Mouse (Mus musculus): ENCODE data around the gene Pfkfb4. TPM values are rescaled to one million over a fixed set of nuclear protein-coding genes. Genes with fewer than 3 reads are reported as not detected.

The Pfkfb4 gene
- 5.0 and 5.7 TPM in 2 replicates for total RNA-seq (2021)
- long read RNA-seq, experiment 1, partial matches to known transcripts, result 0 of 7 reads
- long read RNA-seq, experiment 1, other reads (novel, unspliced or antisense), result 7 of 7 reads
- long read RNA-seq, experiment 2, partial matches to known transcripts, result 1 of 9 reads
- long read RNA-seq, experiment 2, other reads (novel, unspliced or antisense), result 6 of 9 reads

DNA sequence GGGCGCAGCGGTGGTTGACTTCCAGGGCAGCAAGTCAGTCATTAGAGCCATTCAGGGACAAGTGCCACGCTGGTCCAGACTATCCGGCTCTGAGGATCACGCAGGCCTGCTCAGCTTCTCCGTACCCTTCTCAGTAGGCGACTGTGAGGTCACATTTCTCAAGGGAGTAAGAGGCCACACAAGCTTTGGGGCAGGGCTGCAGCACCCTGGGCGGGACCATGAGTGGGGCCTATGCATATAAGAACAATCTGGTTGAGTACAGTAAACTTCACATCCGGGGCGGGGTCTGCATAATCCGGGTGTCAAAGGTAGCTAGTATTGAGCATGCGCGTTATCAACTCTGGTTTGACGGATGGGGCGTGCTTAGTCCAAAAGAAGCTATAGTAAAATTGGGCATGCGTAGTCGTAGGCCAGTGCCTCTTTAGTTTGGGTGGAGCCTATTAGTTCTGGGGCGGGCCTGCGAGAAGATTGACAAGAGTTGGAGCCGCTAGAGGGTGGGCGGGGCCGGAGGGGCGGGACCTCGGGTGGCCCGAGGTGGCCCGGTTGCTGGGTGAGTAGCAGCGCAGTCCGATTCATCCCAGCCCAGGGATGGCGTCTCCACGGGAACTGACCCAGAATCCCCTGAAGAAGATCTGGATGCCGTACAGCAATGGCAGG is at the start of gene Pfkfb4:
Gene Pfkfb4, plus strand, starts transcription at position 351 of the 657 bp plus-strand sequence.
- peak; percentile 97 for DNase-seq

DNA sequence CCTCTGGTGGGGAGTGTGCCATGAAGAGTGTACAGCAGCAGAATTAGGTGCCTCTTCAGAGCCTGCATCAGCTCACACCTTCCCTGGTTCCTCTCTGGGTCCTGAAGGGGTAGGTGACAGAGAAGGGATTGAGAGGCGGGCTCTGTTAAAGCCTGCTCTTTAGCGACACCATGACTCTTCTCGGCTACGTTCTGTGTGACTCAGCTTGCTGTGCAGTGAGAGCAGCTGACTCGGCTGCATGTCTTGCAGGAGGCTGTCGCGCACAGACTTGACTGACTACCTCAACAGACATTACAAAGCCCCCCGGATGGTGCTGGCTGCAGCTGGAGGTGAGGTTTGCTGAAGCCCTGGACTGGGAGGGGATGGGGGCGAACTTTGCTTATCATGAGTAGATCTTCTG is 46.5 kb upstream of the Pfkfb4 start:
- DNase-seq, result no peak

- DNase-seq, result no peak
Measured at GRCm38 (mm10) chr9:108945608-108946007, 46.0 kb upstream of the Pfkfb4 start.

- DNase-seq, result peak; percentile 42
Measured at GRCm38 (mm10) chr9:108949231-108949966, 42.2 kb upstream of the Pfkfb4 start.

DNA sequence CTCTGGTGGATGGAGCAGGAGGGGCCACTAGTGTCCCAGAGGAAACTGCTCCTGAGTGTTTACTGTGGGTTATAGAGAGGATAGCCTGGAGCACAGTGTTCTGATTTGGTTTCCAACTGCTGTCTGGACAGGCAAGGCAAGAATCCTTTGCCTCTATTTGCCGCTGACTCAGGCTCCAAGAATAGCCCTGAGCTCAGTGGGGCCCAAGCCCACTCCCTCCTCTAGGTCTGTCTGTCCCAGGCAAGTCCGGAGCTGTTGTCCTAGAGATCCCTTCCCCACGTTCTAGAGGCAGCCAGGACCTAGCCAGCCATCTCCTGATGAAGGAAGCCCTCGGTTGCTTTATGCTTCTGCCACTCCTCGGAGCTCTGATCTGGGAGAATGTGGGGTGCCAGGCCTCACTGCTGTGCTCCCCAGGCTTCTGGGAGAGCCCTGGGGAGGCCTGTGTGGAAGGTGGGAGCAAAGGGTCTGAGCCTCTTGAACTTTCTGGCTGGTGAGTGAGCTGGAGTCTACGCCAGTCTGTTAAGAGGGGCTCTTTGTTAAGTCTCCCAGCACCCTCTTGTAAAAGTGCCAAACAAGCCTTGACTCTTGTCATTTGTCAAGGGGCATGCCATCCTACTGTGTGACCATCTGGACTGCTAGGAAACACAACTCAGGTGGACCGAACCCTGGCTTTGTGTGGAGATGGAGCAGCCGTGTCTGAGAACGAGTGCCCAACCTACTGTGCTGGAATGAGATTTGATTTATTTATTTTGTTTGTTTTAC is 41.4 kb upstream of the Pfkfb4 start:
- no peak for DNase-seq

- DNase-seq, result peak; percentile 27
Measured at GRCm38 (mm10) chr9:108953081-108953636, 38.4 kb upstream of the Pfkfb4 start, which contains the start of gene Col7a1. TSS of gene Col7a1 (plus strand) at chr9:108953586.

- no peak for DNase-seq
Measured at GRCm38 (mm10) chr9:108955241-108955640, 36.3 kb upstream of the Pfkfb4 start.

DNA sequence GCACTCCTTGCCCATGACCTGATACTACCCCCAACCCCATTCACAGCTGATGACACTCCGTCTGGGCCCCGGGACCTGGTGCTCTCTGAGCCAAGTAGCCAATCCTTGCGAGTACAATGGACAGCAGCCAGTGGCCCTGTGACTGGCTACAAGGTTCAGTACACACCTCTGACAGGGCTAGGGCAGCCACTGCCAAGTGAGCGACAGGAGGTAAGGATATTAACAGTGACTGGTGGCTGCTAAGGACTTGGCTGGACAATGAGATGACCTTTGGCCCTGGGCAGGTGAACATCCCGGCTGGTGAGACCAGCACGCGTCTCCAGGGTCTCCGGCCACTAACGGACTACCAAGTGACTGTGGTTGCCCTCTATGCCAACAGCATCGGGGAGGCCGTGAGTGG is 35.7 kb upstream of the Pfkfb4 start:
- no peak for DNase-seq

DNA sequence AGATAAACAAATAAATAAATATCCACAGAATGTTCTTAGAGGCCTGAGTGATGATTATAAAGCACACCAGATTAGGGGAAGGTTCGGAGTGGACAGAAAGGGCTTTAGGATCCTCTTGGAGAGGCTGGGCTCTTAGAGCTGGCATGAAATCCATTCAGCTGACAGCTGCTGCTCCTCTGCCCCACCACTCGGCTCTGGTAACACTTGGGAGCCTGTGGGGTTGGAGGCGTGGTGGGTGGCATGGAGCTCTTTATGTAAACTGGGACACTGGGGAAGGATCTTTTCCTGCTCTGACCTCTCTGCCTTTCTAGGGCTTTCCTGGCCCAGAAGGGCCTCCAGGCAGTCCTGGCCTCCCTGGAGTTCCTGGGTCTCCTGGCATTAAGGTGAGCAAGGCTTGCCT is 28.0 kb upstream of the Pfkfb4 start:
- DNase-seq, result no peak

DNA sequence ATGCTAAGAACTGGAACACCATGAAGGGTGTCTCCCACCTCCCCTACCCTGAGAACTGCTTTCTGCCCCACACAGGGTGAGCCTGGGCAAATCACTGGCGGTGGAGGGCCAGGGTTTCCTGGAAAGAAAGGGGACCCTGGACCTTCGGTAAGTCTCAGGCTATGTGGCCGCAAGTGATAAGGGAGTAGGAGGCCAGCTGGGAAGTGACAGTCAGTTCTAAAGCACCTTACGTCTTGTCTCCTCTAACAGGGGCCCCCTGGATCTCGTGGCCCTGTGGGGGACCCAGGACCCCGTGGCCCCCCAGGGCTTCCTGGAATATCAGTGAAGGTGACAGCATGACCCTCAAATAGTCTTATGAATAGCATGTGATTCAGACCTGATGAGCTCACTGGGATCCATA is 27.2 kb upstream of the Pfkfb4 start:
- DNase-seq, result no peak

GRCm38 (mm10) chr9:108970623-108971022 is 21.0 kb upstream of the Pfkfb4 start:
- no peak for DNase-seq

- DNase-seq, result no peak
Measured at GRCm38 (mm10) chr9:108976483-108976882, 15.1 kb upstream of the Pfkfb4 start.

- peak; percentile 37 for DNase-seq
Measured at GRCm38 (mm10) chr9:108977966-108978365, 13.6 kb upstream of the Pfkfb4 start.

GRCm38 (mm10) chr9:108982498-108982897 is 9.1 kb upstream of the Pfkfb4 start:
- DNase-seq, result peak; percentile 75

DNA sequence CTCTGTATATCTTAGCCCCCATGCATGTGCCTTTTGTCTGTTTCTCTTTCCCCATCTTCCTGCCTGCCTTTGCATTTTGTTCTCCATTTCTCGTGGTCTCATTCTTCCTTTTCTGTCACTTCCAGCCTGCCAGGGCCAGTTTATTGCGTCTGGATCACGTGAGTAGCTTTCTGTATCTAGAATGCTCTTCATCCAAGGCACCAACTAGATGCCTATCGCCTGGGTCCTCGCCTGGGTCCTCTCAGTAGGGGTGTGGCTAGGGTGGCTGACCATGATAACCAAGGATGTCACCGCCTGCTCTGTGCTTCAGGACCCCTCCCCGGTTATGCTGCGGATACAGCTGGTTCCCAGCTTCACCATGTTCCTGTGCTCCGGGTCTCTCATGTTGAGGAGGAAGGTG is 8.4 kb upstream of the Pfkfb4 start:
- DNase-seq, result no peak

DNA sequence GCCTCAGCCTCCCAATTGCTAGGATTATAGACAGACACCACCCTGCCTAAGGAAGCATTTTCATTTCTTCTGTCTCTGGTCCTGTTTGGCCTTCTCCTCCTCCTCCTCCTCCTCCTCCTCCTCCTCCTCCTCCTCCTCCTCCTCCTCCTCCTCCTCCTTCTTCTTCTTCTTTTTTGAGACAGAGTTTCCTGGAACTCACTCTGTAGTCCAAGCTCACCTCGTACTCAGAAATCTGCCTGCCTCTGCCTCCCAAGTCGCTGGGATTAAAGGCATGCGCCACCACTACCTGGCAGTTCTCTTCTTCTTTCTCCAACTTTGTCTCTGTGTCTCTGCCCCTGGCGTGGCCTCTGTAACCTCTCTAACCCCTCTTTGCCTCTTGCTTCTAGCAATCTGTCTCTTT is 5.9 kb upstream of the Pfkfb4 start, which contains the start of gene Ucn2:
Gene Ucn2, plus strand, starts transcription at position 301 of the 400 bp plus-strand sequence.
- no peak for DNase-seq

DNA sequence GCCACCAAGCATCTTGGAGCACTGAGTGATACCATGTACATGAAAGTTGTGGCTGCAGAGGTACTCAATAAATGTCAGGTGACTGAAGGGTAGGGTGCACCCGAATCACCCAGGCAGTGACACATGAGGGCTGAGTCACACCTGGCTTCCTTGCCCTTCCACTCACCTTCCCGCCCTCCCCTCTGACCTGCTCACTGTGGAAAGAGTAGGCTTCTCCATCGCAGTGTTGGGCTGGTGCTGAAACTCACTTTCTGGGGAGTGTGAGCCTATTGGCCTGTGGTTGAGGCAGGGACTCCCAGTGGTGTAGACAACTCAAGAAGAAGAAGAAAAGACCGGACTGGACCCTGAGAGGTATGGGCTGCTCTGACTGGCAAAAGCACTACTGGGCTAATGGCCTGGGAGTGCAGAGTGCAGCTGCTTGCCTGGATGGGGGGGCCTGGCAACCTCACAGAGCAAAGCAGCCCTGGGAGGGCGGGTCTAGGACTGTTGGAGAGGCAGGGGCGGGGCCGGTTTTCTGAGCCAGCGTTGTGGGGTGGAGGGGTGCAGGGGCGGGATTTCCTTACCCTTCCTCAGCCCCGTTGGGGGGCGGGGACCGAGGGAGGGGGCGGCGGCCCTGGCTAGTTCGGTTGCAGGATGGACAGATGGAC is 3.8 kb upstream of the Pfkfb4 start:
- DNase-seq, result peak; percentile 55

DNA sequence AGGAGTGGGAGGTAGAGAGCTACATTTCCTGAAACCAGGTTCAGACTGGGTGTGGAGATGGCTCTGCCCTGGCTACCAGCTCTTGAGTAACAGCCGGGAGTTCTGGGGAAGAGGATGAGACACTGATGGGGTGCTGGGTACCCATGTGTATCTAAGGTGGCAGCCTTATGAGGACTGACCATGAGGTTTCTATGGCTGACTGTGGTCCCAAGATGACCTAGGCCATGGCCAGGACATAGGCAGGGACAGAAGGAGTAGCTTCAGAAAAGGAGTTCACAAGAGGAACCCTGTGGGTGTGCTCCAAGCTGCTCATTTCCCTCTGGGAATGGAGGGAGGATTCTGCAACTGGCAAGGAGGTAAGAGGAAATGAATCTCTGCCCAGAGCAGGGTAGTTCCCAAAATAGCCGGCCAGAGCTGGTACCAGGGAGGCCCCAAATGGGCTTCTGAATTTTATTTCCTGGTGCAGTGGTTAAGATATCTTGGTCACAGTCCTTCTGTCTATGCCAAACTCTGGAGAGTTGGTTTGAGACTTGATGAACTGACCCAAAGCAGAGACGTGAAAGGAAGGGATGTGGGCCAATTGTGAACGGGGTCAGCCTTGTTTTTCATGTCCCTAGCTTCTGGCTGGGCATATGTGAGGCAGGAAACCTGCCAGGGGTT is 1.6 kb upstream of the Pfkfb4 start:
- DNase-seq, result no peak

GRCm38 (mm10) chr9:108990462-108990820 is 1.1 kb upstream of the Pfkfb4 start:
- no peak for DNase-seq

DNA sequence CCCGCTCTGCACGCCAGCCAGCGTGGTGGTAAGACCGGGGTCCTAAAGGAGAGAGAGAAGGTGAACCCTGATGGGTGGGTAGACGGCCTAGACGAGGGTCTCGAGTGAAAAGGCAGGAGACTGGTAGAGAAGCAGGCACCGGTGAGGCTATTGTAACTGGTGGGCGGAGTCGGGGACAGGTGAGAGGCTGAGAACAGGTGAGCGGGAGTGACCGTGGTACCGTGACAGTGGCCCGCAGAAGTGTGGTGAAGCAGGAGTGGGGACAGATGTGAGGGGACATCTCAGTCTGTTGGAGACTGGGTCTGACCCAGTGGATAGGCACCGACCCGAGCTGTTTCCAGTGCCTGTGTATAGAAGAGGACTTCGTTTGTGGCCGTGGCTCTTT is 499 bp downstream of the Pfkfb4 start:
- no peak for DNase-seq
